Mouse (Mus musculus) CH12F3 (cell line): ENCODE results near the gene Ctla4.

Experiments used
- in situ Hi-C: fragments of 300-500 bp; cut with MboI; formaldehyde crosslinking; loops from 2 replicates; pipeline ENCODE4 v1.14.3; 2020; ENCODE audit warnings: low sequenced_read_pairs

Gene Ctla4

GRCm38 (mm10) chr1:60862951-60863461, 23.8 kb upstream of the Ctla4 start:
- in situ Hi-C loops = loop anchor here (5.0 to 25.0 kb wide), 2 partner anchors 94 to 701 kb away; no protein-coding TSS in a partner anchor

GRCm38 (mm10) chr1:60863701-60864100, 23.1 kb upstream of the Ctla4 start:
- in situ Hi-C loops = loop anchor here (5.0 to 25.0 kb wide), 2 partner anchors 94 to 701 kb away; no protein-coding TSS in a partner anchor

- in situ Hi-C loops = loop anchor here (25.0 kb wide), 1 partner anchor 703 kb away; no protein-coding TSS in a partner anchor
These were observed 21.6 kb upstream of the Ctla4 start for GRCm38 (mm10) chr1:60865167-60865566.

GRCm38 (mm10) chr1:60866043-60866442, 20.8 kb upstream of the Ctla4 start:
- in situ Hi-C loops = loop anchor here (25.0 kb wide), 1 partner anchor 704 kb away; no protein-coding TSS in a partner anchor

GRCm38 (mm10) chr1:60868333-60869277, 18.2 kb upstream of the Ctla4 start:
- in situ Hi-C loops = loop anchor here (25.0 kb wide), 1 partner anchor 706 kb away; no protein-coding TSS in a partner anchor

- in situ Hi-C loops = no loop called here
These were observed 11.5 kb upstream of the Ctla4 start for GRCm38 (mm10) chr1:60875267-60875666.

- in situ Hi-C loops = no loop called here
These were observed 6.5 kb upstream of the Ctla4 start for GRCm38 (mm10) chr1:60880116-60880867.

- in situ Hi-C loops = no loop called here
These were observed 4.0 kb upstream of the Ctla4 start for GRCm38 (mm10) chr1:60882792-60883191.

- in situ Hi-C loops = no loop called here
These were observed 3.5 kb upstream of the Ctla4 start for GRCm38 (mm10) chr1:60883279-60883678.

- in situ Hi-C loops = no loop called here
These were observed 2.2 kb upstream of the Ctla4 start for GRCm38 (mm10) chr1:60884611-60885010.

GRCm38 (mm10) chr1:60898127-60898932, 11.5 kb downstream of the Ctla4 start:
- in situ Hi-C loops = no loop called here

GRCm38 (mm10) chr1:60898933-60899210, 12.1 kb downstream of the Ctla4 start:
- in situ Hi-C loops = no loop called here

GRCm38 (mm10) chr1:60899244-60899643, 12.4 kb downstream of the Ctla4 start:
- in situ Hi-C loops = no loop called here

GRCm38 (mm10) chr1:60902547-60902946, 15.7 kb downstream of the Ctla4 start:
- in situ Hi-C loops = no loop called here

GRCm38 (mm10) chr1:60903126-60903525, 16.3 kb downstream of the Ctla4 start:
- in situ Hi-C loops = no loop called here

- in situ Hi-C loops = no loop called here
These were observed 17.7 kb downstream of the Ctla4 start for GRCm38 (mm10) chr1:60904456-60904978.

GRCm38 (mm10) chr1:60907466-60907865, 20.7 kb downstream of the Ctla4 start:
- in situ Hi-C loops = no loop called here

- in situ Hi-C loops = no loop called here
These were observed 22.0 kb downstream of the Ctla4 start for GRCm38 (mm10) chr1:60908751-60909161.

GRCm38 (mm10) chr1:60909746-60910145, 22.9 kb downstream of the Ctla4 start:
- in situ Hi-C loops = no loop called here

- in situ Hi-C loops = no loop called here
These were observed 24.0 kb downstream of the Ctla4 start for GRCm38 (mm10) chr1:60910796-60911195.
